Mouse (Mus musculus) heart, adult 10 weeks (tissue): ENCODE results near the gene H2-DMa. TPM values are rescaled to one million over a fixed set of nuclear protein-coding genes. Genes with fewer than 3 reads are reported as not detected.

ENCODE experiments used
- polyA plus RNA-seq: library from polyadenylated mRNA; stranded (reverse); fragments of 350-450 nt; fragmentation: Illumina TruSeq; extraction: RNeasy Lipid Tissue Mini Kit (QIAGEN cat#74804); gene quantifications from one replicate; pipeline ENCODE4 v1.2.3, GENCODE M21; 2014; ENCODE audit warnings: low read depth, low replicate concordance

The H2-DMa gene
- polyA plus RNA-seq, result 5.4 TPM

DNA sequence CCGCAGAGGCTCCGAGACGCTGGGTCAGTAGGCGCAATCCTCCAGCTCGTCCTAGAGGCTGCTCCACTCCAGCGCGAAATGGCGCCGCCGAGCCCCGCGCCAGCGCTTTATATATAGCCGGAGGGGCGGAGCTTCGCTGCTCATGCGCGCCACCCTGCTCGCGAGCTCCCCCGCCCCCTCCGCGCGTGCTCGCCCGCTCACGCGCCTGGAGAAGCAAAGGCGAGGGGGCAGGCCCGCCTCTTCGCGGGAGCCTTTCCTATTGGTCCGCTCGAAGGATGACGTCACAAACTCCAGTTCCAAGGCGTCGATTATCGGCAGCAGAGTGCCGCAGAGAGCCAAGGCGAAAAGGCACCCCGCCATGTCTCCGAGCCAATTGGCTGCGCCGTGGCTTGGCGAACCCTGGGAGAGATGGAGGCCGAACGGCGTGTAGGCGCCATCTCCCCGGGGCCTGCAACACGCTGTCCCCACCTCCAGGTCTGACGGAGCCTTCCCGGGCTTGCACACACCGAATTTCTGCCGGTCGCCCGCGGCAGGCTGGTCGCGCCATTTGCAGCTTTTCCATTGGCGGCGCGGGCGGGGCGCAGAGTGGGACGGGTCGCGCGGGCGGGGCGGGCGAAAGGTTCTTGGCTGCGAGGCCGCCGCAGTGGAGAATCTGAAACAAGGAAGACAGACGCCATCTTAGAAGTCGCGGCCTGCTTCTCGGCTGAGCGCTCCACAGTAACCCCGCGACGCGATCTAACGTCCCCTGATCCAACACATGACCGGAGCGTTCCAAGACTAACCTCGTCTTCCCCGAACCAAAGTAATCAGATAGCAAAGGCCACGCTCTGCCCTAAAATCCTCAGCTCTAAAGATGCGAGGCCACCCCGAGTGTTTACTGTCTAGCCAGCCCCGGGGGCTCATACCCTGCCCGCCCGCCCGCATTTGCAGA is at the start of gene H2-DMa:
TSS of gene H2-DMa (plus strand) at position 293 of the 931 bp plus-strand sequence.

DNA sequence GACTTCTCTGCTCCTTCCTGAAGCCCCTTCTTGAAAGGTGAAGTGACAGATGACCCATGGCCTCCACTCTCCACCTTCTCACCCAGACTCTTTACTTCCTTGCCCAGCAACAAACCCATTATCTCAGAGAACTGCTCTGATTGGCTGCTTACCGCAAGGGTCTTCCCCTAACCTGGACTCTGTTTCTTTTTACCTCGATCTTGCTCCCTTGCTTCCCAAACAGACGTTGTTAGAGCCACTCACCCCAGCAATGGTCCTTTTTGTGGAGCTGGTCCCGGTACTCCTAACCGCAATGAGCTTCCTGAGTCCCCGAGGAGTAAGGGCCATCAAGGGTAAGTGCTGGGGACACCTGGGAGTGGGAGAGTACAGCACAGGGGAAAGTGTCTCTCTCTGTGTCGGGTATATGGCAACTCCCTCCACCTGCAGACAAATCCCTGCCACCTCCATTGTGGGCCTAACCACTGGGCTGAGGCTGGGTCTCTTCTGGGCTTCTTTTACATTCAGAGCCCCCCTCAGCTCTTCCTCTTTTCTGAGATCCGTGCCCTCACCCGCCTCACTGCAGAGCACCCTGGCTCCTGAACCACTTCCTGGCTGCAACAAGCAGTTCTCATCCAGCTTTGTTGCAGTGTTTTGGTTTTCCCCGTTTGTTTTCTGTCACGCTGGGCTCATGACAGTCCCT is 27.0 kb upstream of the H2-DMa start, which contains the start of gene H2-Oa:
TSS of gene H2-Oa (plus strand) at position 144 of the 679 bp plus-strand sequence.

DNA sequence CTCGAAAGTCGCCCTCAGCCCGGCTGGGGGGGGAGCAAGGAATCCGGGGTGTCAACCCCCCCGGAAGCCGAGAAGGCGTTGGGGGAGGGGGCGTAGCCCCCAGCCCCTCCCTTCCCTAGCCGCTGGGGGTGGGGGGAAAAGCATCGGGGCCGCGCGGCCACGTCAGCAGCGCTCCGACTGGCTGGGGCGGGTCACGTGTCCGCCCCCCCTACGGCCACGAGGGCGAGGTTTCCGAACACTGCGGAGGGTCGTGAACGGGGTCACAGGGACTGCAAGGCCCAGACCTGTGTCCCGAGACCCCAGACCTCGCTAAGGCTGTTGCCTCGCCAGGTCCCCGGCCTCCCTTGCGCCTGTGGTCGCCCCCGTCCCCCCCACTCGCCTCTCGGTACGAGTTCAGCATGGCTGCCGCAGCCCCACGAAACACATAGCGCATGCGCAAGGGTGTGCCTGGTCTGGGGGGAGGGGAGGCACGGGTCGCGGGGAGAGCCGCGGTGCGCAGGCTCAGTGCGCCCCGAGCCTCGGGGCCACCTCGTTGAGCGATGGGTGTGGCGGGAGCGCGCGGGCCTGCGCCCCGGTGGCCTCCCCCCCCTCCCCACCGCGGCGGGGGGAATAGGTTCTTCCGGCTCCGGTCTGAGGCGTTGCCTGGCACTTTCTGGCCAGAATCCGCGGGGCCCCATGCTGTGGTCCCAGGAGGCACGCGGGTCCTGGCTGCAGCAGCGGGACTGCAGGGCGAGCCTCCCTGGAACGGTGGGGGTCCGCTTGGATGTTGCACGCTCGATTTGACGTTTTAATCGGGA is 3.0 kb downstream of the H2-DMa start, which contains the start of gene Brd2:
TSS of gene Brd2 (minus strand) at position 447 of the 797 bp plus-strand sequence.

DNA sequence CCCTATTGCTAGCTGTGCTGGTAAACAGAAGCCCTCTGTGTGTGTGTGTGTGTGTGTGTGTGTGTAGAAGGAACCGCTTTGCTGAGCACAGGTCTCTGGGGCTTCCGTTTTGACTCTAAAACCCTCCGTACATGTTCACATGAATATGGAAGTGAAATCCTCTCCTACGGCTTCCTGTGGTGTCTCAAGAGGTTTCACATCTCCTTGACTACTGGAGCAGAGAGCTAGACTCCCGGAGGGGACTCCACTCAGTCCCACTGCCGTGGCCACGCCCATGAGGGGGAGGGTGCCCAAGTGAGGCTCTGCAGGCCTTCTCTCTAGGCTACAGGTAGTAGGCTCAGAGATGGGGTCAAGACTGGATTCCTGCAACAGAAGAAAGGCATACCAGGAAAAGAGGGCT is 23.7 kb downstream of the H2-DMa start, which contains the start of gene H2-DMb2:
TSS of gene H2-DMb2 (plus strand) at position 275 of the 400 bp plus-strand sequence.

DNA sequence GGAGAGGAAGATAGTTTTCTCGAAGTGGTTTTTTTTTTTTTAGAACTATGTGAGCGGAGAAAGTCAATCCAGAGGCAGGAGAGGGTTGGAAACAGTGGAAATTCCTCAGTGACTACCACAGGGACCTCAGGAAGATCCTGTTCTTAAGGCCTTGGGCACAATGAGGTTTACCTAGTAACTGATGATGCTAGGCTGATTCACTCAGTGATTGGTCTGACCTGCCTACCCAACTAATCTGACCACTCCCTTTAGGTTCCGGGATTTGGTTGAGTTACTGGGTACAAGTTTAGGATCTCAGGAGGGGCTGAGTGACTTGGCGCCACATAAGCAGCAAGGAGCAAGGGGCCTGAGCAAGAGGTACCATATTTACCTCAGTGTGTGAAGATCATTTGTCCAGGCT is 33.6 kb downstream of the H2-DMa start, which contains the start of gene H2-DMb1:
TSS of gene H2-DMb1 (plus strand) at position 150 of the 400 bp plus-strand sequence.

DNA sequence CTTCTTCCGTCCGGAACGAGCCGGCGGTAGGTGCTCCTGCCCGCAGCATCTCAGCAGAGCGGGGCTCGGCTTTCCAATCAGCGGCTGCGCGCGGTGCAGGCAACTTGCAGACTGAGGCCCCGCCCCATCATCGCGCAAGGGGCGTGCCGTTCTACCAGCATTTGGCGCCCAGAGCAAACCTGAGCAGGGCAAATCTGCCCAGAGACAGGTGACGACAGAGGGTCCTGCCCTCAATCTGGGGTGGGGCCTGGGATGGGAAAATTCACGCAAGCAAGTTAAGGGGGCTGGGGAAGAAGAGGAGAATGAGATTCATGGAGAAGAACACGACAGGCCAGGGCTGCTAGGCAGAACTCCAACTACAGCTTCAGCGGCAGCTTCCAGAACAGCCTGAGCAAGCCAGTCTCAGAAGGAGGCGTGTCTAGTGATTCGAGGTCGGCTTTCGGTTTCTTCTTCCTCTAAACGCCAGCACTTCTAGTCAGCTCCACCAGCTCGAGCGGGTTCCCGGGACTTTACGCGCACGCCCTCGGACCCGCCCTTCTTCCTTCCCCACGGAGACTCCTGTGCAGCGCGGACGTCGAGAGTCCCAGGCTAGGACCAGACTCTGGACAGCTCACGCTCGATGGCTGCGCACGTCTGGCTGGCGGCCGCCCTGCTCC is 68.0 kb downstream of the H2-DMa start, which contains the start of the genes Tap1 and Psmb9:
TSS of gene Tap1 (plus strand) at position 293 of the 656 bp plus-strand sequence.
TSS of gene Psmb9 (minus strand) at position 504 of the 656 bp plus-strand sequence.

Other genes starting within 250 kb of the H2-DMa start
- gene Gm7029, start 245.7 kb upstream of the H2-DMa start, polyA plus RNA-seq, result not detected
- gene Kifc1, start 228.9 kb upstream of the H2-DMa start, polyA plus RNA-seq, result 1.3 TPM
- not detected for gene Platr17, start 214.4 kb upstream of the H2-DMa start, polyA plus RNA-seq
- 18.3 TPM for gene Daxx, start 210.1 kb upstream of the H2-DMa start, polyA plus RNA-seq
- 57.6 TPM for gene Tapbp, start 203.6 kb upstream of the H2-DMa start, polyA plus RNA-seq
- gene Zbtb22, start 203.6 kb upstream of the H2-DMa start, polyA plus RNA-seq, result 16.8 TPM
- 46.9 TPM for gene Rgl2, start 190.0 kb upstream of the H2-DMa start, polyA plus RNA-seq
- 93.3 TPM for gene Pfdn6, start 179.2 kb upstream of the H2-DMa start, polyA plus RNA-seq
- 8.0 TPM for gene Wdr46, start 178.9 kb upstream of the H2-DMa start, polyA plus RNA-seq
- gene B3galt4, start 168.1 kb upstream of the H2-DMa start, polyA plus RNA-seq, result 2.3 TPM
- 36.9 TPM for gene Vps52, start 163.7 kb upstream of the H2-DMa start, polyA plus RNA-seq
- 892 TPM for gene Rps18, start 163.5 kb upstream of the H2-DMa start, polyA plus RNA-seq
- 293 TPM for gene H2-K1, start 119.2 kb upstream of the H2-DMa start, polyA plus RNA-seq
- gene Ring1, start 94.9 kb upstream of the H2-DMa start, polyA plus RNA-seq, result 25.6 TPM
- 140 TPM for gene H2-Ke6, start 91.5 kb upstream of the H2-DMa start, polyA plus RNA-seq
- gene Slc39a7, start 87.9 kb upstream of the H2-DMa start, polyA plus RNA-seq, result 68.0 TPM
- gene Rxrb, start 87.7 kb upstream of the H2-DMa start, polyA plus RNA-seq, result 42.4 TPM
- 1.5 TPM for gene Col11a2, start 80.1 kb upstream of the H2-DMa start, polyA plus RNA-seq
- gene H2-Oa, start 27.2 kb upstream of the H2-DMa start, polyA plus RNA-seq, result not detected
- gene Brd2, start 3.1 kb downstream of the H2-DMa start, polyA plus RNA-seq, result 78.8 TPM
- 0.99 TPM for gene H2-DMb2, start 23.8 kb downstream of the H2-DMa start, polyA plus RNA-seq
- 2.1 TPM for gene H2-DMb1, start 33.5 kb downstream of the H2-DMa start, polyA plus RNA-seq
- 7.5 TPM for gene Tap1, start 68.0 kb downstream of the H2-DMa start, polyA plus RNA-seq
- gene Psmb9, start 68.2 kb downstream of the H2-DMa start, polyA plus RNA-seq, result 9.3 TPM
- gene Psmb8, start 78.2 kb downstream of the H2-DMa start, polyA plus RNA-seq, result 22.3 TPM
- gene Tap2, start 84.0 kb downstream of the H2-DMa start, polyA plus RNA-seq, result 26.4 TPM
- gene H2-Ob, start 119.4 kb downstream of the H2-DMa start, polyA plus RNA-seq, result 1.0 TPM
- 29.9 TPM for gene H2-Ab1, start 138.1 kb downstream of the H2-DMa start, polyA plus RNA-seq
- gene H2-Aa, start 168.3 kb downstream of the H2-DMa start, polyA plus RNA-seq, result 42.5 TPM
- 33.9 TPM for gene H2-Eb1, start 186.3 kb downstream of the H2-DMa start, polyA plus RNA-seq
- gene H2-Eb2, start 206.1 kb downstream of the H2-DMa start, polyA plus RNA-seq, result not detected
- gene Btnl2, start 235.3 kb downstream of the H2-DMa start, polyA plus RNA-seq, result not detected